Mouse (Mus musculus): ENCODE measurements at regions not wholly inside any gene's neighbourhood (a gene's known extent, or its start where the extent isn't known, plus 50 kb on each side); places are given as distances from the start of the nearest gene placed in this dataset.

DNA sequence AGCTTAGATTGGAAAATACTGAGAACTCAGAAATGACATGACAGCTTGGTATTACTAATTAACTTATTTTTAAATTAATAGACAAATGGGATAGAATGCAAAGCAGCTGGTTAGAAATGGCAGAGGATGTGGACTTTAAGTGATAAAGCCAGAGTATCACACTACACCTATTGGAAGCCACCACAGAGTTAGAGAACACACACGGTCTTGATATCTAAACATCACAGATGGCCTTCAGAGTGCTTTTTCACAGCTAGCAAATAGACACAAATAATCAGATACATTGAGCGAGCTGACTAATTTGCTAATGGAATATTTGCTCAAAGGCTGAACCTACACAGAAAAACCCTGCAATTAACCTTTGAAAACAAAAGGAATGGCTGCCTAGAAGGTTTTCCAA lies 272.9 kb downstream of the Hdgfl1 start:
- no peak for TF ChIP-seq CTCF (IDR thresholded peaks at IDR 0.05; ENCODE audit: low read depth)
- TF ChIP-seq EP300 (IDR thresholded peaks at IDR 0.05; ENCODE audit: low read depth): no peak
